Mouse (Mus musculus): ENCODE data around the gene Ttc27.

Gene Ttc27

GRCm38 (mm10) chr17:74888836-74889534 is 171.5 kb downstream of the Ttc27 start:
- DNase-seq, result peak in 1 of 2 experiments; percentile 26

GRCm38 (mm10) chr17:74889535-74890117 is 172.1 kb downstream of the Ttc27 start:
- no peak for DNase-seq

GRCm38 (mm10) chr17:74902453-74902852 is 184.9 kb downstream of the Ttc27 start:
- no peak for DNase-seq

- peak in 1 of 2 experiments; percentile 12 for DNase-seq
These were observed 186.1 kb downstream of the Ttc27 start for GRCm38 (mm10) chr17:74903411-74904331.

GRCm38 (mm10) chr17:74904332-74904687 is 186.8 kb downstream of the Ttc27 start:
- no peak for DNase-seq

GRCm38 (mm10) chr17:74904956-74905355 is 187.4 kb downstream of the Ttc27 start:
- DNase-seq, result no peak

GRCm38 (mm10) chr17:74912995-74913394 is 195.5 kb downstream of the Ttc27 start:
- DNase-seq, result no peak
